Mouse (Mus musculus): ENCODE results near the gene Zc3h10. TPM values are rescaled to one million over a fixed set of nuclear protein-coding genes. Genes with fewer than 3 reads are reported as not detected.

Gene Zc3h10
- 10.0 and 10.4 TPM in 2 replicates for polyA plus RNA-seq (2015; fragmentation: Nextera tagmentation; extraction: Ambion mirVana)

DNA sequence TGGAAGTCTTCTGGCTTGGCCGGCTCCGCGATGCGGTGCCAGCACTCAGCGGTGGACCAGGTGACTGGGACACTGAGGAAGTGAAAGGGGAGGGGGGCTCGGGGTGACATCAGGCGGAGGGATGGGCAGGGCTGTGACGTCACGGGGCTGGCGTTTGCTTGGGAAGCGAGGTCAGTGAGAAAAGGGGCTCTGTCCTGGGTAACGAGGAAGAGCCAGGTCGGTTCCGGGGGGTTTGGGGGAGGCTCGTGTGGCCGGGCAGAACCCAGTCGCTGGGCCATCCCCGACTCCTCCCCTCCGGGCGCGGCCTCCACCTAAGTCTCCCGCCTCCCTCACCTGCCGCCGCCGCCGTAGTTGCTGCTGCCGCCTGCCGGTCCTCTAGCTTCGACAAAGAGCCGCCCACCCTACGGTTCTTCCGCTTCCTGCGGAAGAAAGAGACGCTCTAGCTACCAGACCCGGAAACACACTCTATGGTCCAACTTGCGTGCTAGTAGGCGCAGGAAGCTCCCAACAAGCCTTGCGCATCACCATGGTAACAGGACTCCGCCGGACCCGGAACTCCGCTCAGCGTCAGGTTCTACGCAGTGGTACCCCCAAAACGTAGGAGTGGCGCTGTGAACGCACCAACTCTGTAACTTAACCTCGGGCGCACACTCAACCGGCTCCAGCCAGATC lies at the start of gene Zc3h10:
Gene Zc3h10 (minus strand): TSS at position 414 of the 672 bp plus-strand sequence.
- peak within 1 kb of the TSS; percentile 89 for H3K27ac ChIP-seq (ENCODE audit: low read depth, low read length)

DNA sequence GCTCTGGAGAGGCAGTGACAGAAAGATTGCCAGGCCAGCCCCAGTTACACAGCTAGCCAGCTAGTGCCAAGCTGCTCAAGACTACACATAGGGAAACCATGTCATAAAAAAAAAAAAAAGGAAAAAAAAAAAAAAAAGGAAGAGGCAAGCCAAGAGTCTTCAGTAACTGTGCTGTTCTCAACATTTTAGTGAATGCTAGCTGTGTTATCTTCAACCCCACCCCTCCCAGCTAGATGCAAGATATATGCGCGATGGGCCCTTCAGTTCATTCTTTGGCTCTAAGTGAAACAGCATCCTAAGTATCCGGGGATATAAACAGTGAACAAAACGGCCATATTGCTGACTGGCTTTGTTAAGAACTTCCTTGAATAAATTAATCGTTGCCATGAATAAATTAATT lies 45.2 kb upstream of the Zc3h10 start:
- Histone ChIP-seq H3K36me3 (ENCODE audit: control insufficient read depth, insufficient read depth) (no peaks in the 10 kb centered on the region), H3K27ac (ENCODE audit: low read depth, low read length) (no peak overlapping the region)

More for the DNA sequence above, at the start of gene Zc3h10:
- ATAC-seq, result peak; percentile 86
- Histone ChIP-seq H3K9ac (ENCODE audit: low read depth, low read length) (peak within 1 kb of the TSS; percentile 88), H3K27me3 (replicated peaks; ENCODE audit: control insufficient read depth, insufficient read depth, low read length) (no peaks in the 10 kb centered on the region), H3K9me3 (ENCODE audit: control insufficient read depth) (no peaks in the 10 kb centered on the region), H3K4me3 (ENCODE audit: low read depth, low read length) (peak within 1 kb of the TSS; percentile 77), H3K4me1 (replicated peaks; ENCODE audit: control insufficient read depth, insufficient read depth, low read length) (no peaks in the 10 kb centered on the region), H3K4me2 (replicated peaks; ENCODE audit: low read depth) (peak within 1 kb of the TSS; percentile 88), H3K36me3 (ENCODE audit: control insufficient read depth, insufficient read depth) (peaks cover 31% of the 10 kb centered on the region)
- peak; percentile 82 for TF ChIP-seq CTCF (IDR thresholded peaks at IDR 0.05; ENCODE audit: low read depth)
- WGBS, result under 1% methylated on average over 39 of the region's 50 CpGs

DNA sequence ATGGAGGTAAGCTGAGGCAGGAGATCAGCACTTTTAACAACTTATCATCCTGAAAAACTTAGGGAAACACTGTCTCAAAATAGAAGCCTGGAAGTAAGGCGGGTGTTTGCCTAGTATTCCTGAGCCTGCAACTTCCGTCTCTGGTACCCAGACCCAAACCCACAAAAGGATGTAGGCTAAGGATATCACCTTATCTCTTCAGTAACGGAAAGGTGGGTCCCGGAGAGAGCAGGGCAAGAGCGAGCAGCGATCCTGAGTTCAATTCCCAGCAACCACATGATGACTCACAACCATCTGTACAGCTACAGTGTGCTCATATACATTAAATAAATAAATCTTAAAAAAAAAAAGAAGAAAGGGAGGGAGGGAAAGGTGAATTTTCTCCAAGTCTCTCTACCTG lies 43.9 kb upstream of the Zc3h10 start:
- Histone ChIP-seq H3K27me3 (replicated peaks; ENCODE audit: control insufficient read depth, insufficient read depth, low read length) (peaks cover 4% of the 10 kb centered on the region; the same call in 1 of the 2 replicates), H3K36me3 (ENCODE audit: control insufficient read depth, insufficient read depth) (no peaks in the 10 kb centered on the region), H3K9me3 (ENCODE audit: control insufficient read depth) (no peaks in the 10 kb centered on the region), H3K4me2 (replicated peaks; ENCODE audit: low read depth) (no peak overlapping the region), H3K4me3 (ENCODE audit: low read depth, low read length) (no peak overlapping the region), H3K27ac (ENCODE audit: low read depth, low read length) (no peak overlapping the region), H3K9ac (ENCODE audit: low read depth, low read length) (no peak overlapping the region), H3K4me1 (replicated peaks; ENCODE audit: control insufficient read depth, insufficient read depth, low read length) (no peaks in the 10 kb centered on the region)
- ATAC-seq, result no peak
- 72% methylated on average over 6 of the region's 6 CpGs for WGBS
- no peak for TF ChIP-seq CTCF (IDR thresholded peaks at IDR 0.05; ENCODE audit: low read depth)

More for the DNA sequence above, 45.2 kb upstream of the Zc3h10 start:
- ATAC-seq, result no peak
- Histone ChIP-seq H3K4me3 (ENCODE audit: low read depth, low read length) (no peak overlapping the region), H3K27me3 (replicated peaks; ENCODE audit: control insufficient read depth, insufficient read depth, low read length) (peaks cover 4% of the 10 kb centered on the region; the same call in 1 of the 2 replicates), H3K4me1 (replicated peaks; ENCODE audit: control insufficient read depth, insufficient read depth, low read length) (no peaks in the 10 kb centered on the region), H3K9ac (ENCODE audit: low read depth, low read length) (no peak overlapping the region), H3K9me3 (ENCODE audit: control insufficient read depth) (no peaks in the 10 kb centered on the region), H3K4me2 (replicated peaks; ENCODE audit: low read depth) (no peak overlapping the region)
- 75% methylated on average over 5 of the region's 5 CpGs for WGBS
- TF ChIP-seq CTCF (IDR thresholded peaks at IDR 0.05; ENCODE audit: low read depth), result no peak

DNA sequence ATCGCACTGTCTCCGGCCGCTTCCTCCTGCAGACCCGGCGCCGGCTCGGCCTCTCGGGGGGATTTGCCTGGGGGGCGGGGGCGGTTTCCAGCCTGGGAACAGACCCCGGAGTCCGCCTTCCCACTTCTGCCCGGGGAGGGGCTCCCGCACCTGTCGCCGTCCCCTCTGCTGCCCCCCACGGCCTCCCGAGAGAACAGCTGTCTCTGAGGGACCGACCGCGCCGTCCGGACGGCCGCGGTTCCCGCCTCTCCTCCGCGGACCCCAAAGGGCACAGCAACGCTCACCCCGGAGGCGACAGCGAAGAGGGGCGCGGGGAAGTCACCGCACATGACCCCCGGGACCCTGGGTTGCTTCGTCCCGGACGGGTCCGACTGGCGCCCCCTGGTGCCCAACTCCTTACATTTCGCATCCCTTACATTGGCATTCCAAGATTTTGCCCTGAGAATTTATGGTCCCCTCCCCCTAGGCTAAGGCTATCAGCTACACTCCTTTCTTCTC lies 42.7 kb upstream of the Zc3h10 start:
- no peak for ATAC-seq
- WGBS, result under 1% methylated on average over 33 of the region's 43 CpGs
- peak; percentile 90 for TF ChIP-seq CTCF (IDR thresholded peaks at IDR 0.05; ENCODE audit: low read depth)
- no peaks in the 10 kb centered on the region for H3K9me3 ChIP-seq (ENCODE audit: control insufficient read depth)
- H3K4me3 ChIP-seq (ENCODE audit: low read depth, low read length), result peak overlapping the region; percentile 62
- H3K27ac ChIP-seq (ENCODE audit: low read depth, low read length), result peak overlapping the region; percentile 98
- peaks cover 4% of the 10 kb centered on the region; the same call in 1 of the 2 replicates for H3K27me3 ChIP-seq (replicated peaks; ENCODE audit: control insufficient read depth, insufficient read depth, low read length)
- no peaks in the 10 kb centered on the region for H3K4me1 ChIP-seq (replicated peaks; ENCODE audit: control insufficient read depth, insufficient read depth, low read length)
- H3K36me3 ChIP-seq (ENCODE audit: control insufficient read depth, insufficient read depth), result peaks cover 5% of the 10 kb centered on the region; the same call in 1 of the 2 replicates
- H3K4me2 ChIP-seq (replicated peaks; ENCODE audit: low read depth), result peak overlapping the region; percentile 95
- peak overlapping the region; percentile 77 for H3K9ac ChIP-seq (ENCODE audit: low read depth, low read length)

DNA sequence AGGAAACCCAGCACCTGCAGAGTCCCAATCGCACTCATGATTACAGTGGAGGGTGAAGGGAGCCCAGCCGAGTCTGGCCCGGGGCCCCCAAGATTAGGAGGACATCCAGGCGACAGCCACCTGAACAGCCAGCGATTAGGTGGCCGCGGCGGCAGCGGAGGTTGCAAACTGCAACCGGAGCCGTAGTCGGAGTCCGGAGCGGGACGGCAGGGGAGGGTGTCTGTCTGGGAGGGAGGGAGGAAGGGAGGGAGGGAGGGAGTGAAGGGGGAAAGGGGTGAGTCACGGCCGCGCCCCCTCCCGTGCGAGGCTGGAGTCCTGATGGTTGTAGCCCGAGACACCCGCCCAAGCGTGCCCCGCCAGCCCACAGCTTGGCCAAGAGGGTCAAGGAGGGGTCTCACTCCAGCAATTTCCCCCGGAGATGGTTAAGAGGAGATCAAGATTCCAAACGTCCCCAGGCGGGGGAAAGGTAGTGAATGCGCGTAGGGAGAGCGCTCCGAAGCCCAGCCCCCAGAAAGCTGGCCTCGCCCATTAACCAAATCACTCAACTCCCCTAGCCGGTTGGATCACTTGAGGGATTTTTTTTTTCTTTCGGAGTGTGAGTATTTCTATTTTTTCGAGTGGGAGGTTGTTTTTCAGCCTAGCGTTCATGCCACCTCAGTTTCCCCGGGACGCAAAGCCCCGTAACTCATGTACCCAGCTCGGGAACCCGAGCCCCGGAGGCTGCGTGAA lies 42.1 kb upstream of the Zc3h10 start, which contains the start of gene Erbb3:
Gene Erbb3 (minus strand): TSS at position 189 of the 729 bp plus-strand sequence.
- TF ChIP-seq CTCF (IDR thresholded peaks at IDR 0.05; ENCODE audit: low read depth), result no peak
- WGBS, result under 1% methylated on average over 43 of the region's 43 CpGs
- Histone ChIP-seq H3K27ac (ENCODE audit: low read depth, low read length) (peak within 1 kb of the TSS; percentile 98), H3K4me1 (replicated peaks; ENCODE audit: control insufficient read depth, insufficient read depth, low read length) (no peaks in the 10 kb centered on the region), H3K27me3 (replicated peaks; ENCODE audit: control insufficient read depth, insufficient read depth, low read length) (peaks cover 4% of the 10 kb centered on the region; the same call in 1 of the 2 replicates), H3K9ac (ENCODE audit: low read depth, low read length) (peak within 1 kb of the TSS; percentile 77), H3K4me3 (ENCODE audit: low read depth, low read length) (peak within 1 kb of the TSS; percentile 62), H3K9me3 (ENCODE audit: control insufficient read depth) (no peaks in the 10 kb centered on the region), H3K4me2 (replicated peaks; ENCODE audit: low read depth) (peak within 1 kb of the TSS; percentile 95), H3K36me3 (ENCODE audit: control insufficient read depth, insufficient read depth) (peaks cover 5% of the 10 kb centered on the region; the same call in 1 of the 2 replicates)
- ATAC-seq, result peak; percentile 62
